Mouse (Mus musculus): ENCODE results near the gene Efna2. TPM values are rescaled to one million over a fixed set of nuclear protein-coding genes. Genes with fewer than 3 reads are reported as not detected.

Gene Efna2
- polyA plus RNA-seq, 1 experiment from 2014 or later: 6.5 TPM

GRCm38 (mm10) chr10:80144159-80144558, 35.1 kb upstream of the Efna2 start:
- Histone ChIP-seq H3K27ac (replicated peaks) (no peak overlapping the region), H3K9me3 (ENCODE audit: control insufficient read depth, low read length) (no peaks in the 10 kb centered on the region), H3K4me3 (ENCODE audit: low read depth, low read length) (no peak overlapping the region), H3K9ac (ENCODE audit: low read length) (no peak overlapping the region; the same call in 1 of the 2 replicates), H3K36me3 (ENCODE audit: control insufficient read depth, insufficient read depth, low read length) (peaks cover 10% of the 10 kb centered on the region; the same call in 1 of the 2 replicates), H3K4me1 (replicated peaks; ENCODE audit: control insufficient read depth, insufficient read depth) (peaks cover 8% of the 10 kb centered on the region; the same call in 1 of the 2 replicates), H3K4me2 (replicated peaks; ENCODE audit: low read depth) (no peak overlapping the region), H3K27me3 (ENCODE audit: control insufficient read depth, insufficient read depth, low read length) (no peaks in the 10 kb centered on the region)
- ATAC-seq (ENCODE audit: low FRiP score, low TSS enrichment) (no peak), DNase-seq (ENCODE audit: low spot score) (no peak)
- TF ChIP-seq EP300 (optimal IDR thresholded peaks at IDR 0.05) (no peak), CTCF (IDR thresholded peaks at IDR 0.05; ENCODE audit: low read depth) (no peak)
- 83% methylated on average over 12 of the region's 12 CpGs for WGBS

- Histone ChIP-seq H3K9ac (ENCODE audit: low read length) (0 out of 2 replicates have a peak overlapping the region, but pooled peaks have one; percentile 31), H3K9me3 (ENCODE audit: control insufficient read depth, low read length) (no peaks in the 10 kb centered on the region), H3K36me3 (ENCODE audit: control insufficient read depth, insufficient read depth, low read length) (peaks cover 10% of the 10 kb centered on the region; the same call in 1 of the 2 replicates), H3K4me1 (replicated peaks; ENCODE audit: control insufficient read depth, insufficient read depth) (peaks cover 8% of the 10 kb centered on the region; the same call in 1 of the 2 replicates), H3K27ac (replicated peaks) (peak overlapping the region; percentile 99), H3K4me2 (replicated peaks; ENCODE audit: low read depth) (no peak overlapping the region), H3K4me3 (ENCODE audit: low read depth, low read length) (no peak overlapping the region), H3K27me3 (ENCODE audit: control insufficient read depth, insufficient read depth, low read length) (no peaks in the 10 kb centered on the region)
- DNase-seq (ENCODE audit: low spot score) (peak; percentile 78), ATAC-seq (ENCODE audit: low FRiP score, low TSS enrichment) (no peak)
- 75% methylated on average over 20 of the region's 20 CpGs for WGBS
- TF ChIP-seq CTCF (IDR thresholded peaks at IDR 0.05; ENCODE audit: low read depth) (peak; percentile 89), EP300 (optimal IDR thresholded peaks at IDR 0.05) (no peak)
Measured at GRCm38 (mm10) chr10:80144864-80145838, 34.1 kb upstream of the Efna2 start.

- Histone ChIP-seq H3K9ac (ENCODE audit: low read length) (no peak overlapping the region), H3K27me3 (ENCODE audit: control insufficient read depth, insufficient read depth, low read length) (no peaks in the 10 kb centered on the region), H3K36me3 (ENCODE audit: control insufficient read depth, insufficient read depth, low read length) (peaks cover 10% of the 10 kb centered on the region; the same call in 1 of the 2 replicates), H3K4me2 (replicated peaks; ENCODE audit: low read depth) (peak overlapping the region; percentile 34), H3K4me1 (replicated peaks; ENCODE audit: control insufficient read depth, insufficient read depth) (peaks cover 9% of the 10 kb centered on the region; the same call in 1 of the 2 replicates), H3K9me3 (ENCODE audit: control insufficient read depth, low read length) (no peaks in the 10 kb centered on the region), H3K27ac (replicated peaks) (peak overlapping the region; percentile 99), H3K4me3 (ENCODE audit: low read depth, low read length) (no peak overlapping the region)
- 53% methylated on average over 6 of the region's 6 CpGs for WGBS
- TF ChIP-seq EP300 (optimal IDR thresholded peaks at IDR 0.05) (no peak), CTCF (IDR thresholded peaks at IDR 0.05; ENCODE audit: low read depth) (no peak)
- ATAC-seq (ENCODE audit: low FRiP score, low TSS enrichment) (no peak), DNase-seq (ENCODE audit: low spot score) (peak; percentile 92)
Measured at GRCm38 (mm10) chr10:80145896-80146295, 33.4 kb upstream of the Efna2 start.

- Histone ChIP-seq H3K4me2 (replicated peaks; ENCODE audit: low read depth) (no peak overlapping the region), H3K9ac (ENCODE audit: low read length) (peak overlapping the region; percentile 41), H3K9me3 (ENCODE audit: control insufficient read depth, low read length) (no peaks in the 10 kb centered on the region), H3K27me3 (ENCODE audit: control insufficient read depth, insufficient read depth, low read length) (no peaks in the 10 kb centered on the region), H3K36me3 (ENCODE audit: control insufficient read depth, insufficient read depth, low read length) (peaks cover 10% of the 10 kb centered on the region; the same call in 1 of the 2 replicates), H3K4me3 (ENCODE audit: low read depth, low read length) (no peak overlapping the region), H3K27ac (replicated peaks) (peak overlapping the region; percentile 99), H3K4me1 (replicated peaks; ENCODE audit: control insufficient read depth, insufficient read depth) (peaks cover 9% of the 10 kb centered on the region; the same call in 1 of the 2 replicates)
- ATAC-seq (ENCODE audit: low FRiP score, low TSS enrichment) (no peak), DNase-seq (ENCODE audit: low spot score) (peak; percentile 46)
- WGBS: 63% methylated on average over 4 of the region's 4 CpGs
- TF ChIP-seq EP300 (optimal IDR thresholded peaks at IDR 0.05) (no peak), CTCF (IDR thresholded peaks at IDR 0.05; ENCODE audit: low read depth) (no peak)
Measured at GRCm38 (mm10) chr10:80146568-80147011, 32.7 kb upstream of the Efna2 start.

- H3K9me3 ChIP-seq (ENCODE audit: control insufficient read depth, low read length): no peaks in the 10 kb centered on the region
- TF ChIP-seq EP300 (optimal IDR thresholded peaks at IDR 0.05): no peak
- no peak for TF ChIP-seq CTCF (IDR thresholded peaks at IDR 0.05; ENCODE audit: low read depth)
Measured at GRCm38 (mm10) chr10:80147146-80147718, 32.0 kb upstream of the Efna2 start.

More at GRCm38 (mm10) chr10:80147146-80147718, 32.0 kb upstream of the Efna2 start:
- H3K9ac ChIP-seq (ENCODE audit: low read length): peak overlapping the region; percentile 41; the same call in 1 of the 2 replicates
- WGBS: 51% methylated on average over 5 of the region's 5 CpGs
- DNase-seq (ENCODE audit: low spot score): no peak
- H3K4me2 ChIP-seq (replicated peaks; ENCODE audit: low read depth): peak overlapping the region; percentile 64
- peak overlapping the region; percentile 99 for H3K27ac ChIP-seq (replicated peaks)
- H3K4me3 ChIP-seq (ENCODE audit: low read depth, low read length): peak overlapping the region; percentile 93; the same call in 1 of the 2 replicates
- H3K4me1 ChIP-seq (replicated peaks; ENCODE audit: control insufficient read depth, insufficient read depth): peaks cover 12% of the 10 kb centered on the region; the same call in 1 of the 2 replicates
- ATAC-seq (ENCODE audit: low FRiP score, low TSS enrichment): no peak
- H3K27me3 ChIP-seq (ENCODE audit: control insufficient read depth, insufficient read depth, low read length): no peaks in the 10 kb centered on the region
- H3K36me3 ChIP-seq (ENCODE audit: control insufficient read depth, insufficient read depth, low read length): peaks cover 10% of the 10 kb centered on the region; the same call in 1 of the 2 replicates

Data from stomach, postnatal 0 days (tissue).